Mouse (Mus musculus) neutrophil, adult 83 days (primary cell): ENCODE results near the gene Rad18. TPM values are rescaled to one million over a fixed set of nuclear protein-coding genes. Genes with fewer than 3 reads are reported as not detected.

Experiments used
- total RNA-seq, 2 experiments: library from RNA; stranded (reverse); gene quantifications; one replicate each; pipeline ENCODE4 v1.2.4; 2023

Gene Rad18
- 10 to 100 TPM; 13.9 to 14.5 TPM for total RNA-seq

DNA sequence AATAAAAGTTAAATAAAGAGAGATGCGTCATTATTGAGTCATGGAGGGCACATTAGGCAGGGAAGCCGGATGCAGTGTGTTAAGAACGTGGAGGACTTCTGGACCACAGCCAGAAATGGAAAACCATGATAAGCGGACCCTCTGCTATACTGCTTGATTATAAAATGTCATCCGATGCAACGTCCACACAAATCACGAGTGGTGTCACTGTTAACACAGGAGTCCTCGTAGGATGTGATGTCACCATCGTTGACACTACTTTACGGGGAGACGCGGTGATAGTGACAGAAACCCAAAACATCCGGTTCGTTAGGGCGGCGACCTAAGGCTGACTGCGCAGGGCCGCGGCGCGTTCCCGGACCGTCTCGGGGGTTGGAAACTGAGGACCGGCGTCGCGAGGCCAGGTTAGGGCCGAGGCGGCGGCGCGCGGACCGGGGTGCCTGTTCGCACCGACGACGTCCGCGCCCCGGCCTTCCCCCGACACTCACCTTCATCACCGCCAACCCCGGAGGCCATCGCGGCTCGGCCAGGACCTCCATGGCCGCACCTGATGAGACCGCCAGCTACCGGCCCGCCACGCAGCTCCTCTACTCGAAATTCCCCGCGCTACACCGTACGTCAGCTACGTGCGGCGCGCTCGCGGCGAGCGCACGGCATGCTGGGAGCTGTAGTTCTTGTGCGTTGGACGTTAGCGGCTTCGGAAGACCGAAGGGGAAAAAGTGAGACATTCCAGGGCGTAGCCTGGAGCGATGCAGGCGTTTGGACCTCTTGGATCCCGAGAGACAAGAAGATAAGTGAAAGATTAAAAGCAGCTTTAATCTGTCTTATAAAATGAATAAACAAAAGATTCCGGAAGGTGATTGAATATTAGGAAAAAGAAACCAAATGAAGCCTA lies at the start of gene Rad18:
Gene Rad18, minus strand, starts transcription at position 631 of the 895 bp plus-strand sequence.

Other genes with a start within 250 kb of the Rad18 start
- gene Cav3, start 237.2 kb downstream of the Rad18 start, total RNA-seq, result not detected
- gene Oxtr, start 206.7 kb downstream of the Rad18 start, total RNA-seq, result not detected